Mouse (Mus musculus): ENCODE measurements around the gene Smcp. TPM values are rescaled to one million over a fixed set of nuclear protein-coding genes. Genes with fewer than 3 reads are reported as not detected.

Gene Smcp
- polyA plus RNA-seq (2012; ENCODE audit: insufficient read depth, insufficient read length, low replicate concordance, missing spikeins) = not detected in 2 replicates

DNA sequence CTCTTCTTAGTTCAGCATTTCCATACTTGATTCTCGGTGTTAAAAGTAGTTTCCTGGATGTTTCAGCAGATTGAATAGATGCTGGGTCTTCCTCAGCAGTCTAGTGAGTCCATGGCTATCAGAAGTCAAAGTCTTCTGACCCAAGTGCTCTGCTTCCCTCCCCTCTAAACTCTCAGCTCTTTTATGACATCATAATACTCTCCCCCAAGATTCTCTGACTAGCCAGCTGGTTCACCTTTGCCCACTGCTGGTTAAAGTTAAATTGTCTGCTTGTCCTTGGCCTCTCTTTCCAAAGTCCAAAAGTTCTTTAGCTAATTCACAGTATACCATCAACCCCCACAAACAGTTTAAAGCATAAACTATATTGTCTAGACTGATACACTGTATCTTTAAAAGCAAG is at the start of gene Smcp:
TSS of gene Smcp (minus strand) at position 140 of the 400 bp plus-strand sequence.
- no peak within 1 kb of the TSS for H3K27ac ChIP-seq (ENCODE audit: insufficient read depth, low read depth, low read length)

DNA sequence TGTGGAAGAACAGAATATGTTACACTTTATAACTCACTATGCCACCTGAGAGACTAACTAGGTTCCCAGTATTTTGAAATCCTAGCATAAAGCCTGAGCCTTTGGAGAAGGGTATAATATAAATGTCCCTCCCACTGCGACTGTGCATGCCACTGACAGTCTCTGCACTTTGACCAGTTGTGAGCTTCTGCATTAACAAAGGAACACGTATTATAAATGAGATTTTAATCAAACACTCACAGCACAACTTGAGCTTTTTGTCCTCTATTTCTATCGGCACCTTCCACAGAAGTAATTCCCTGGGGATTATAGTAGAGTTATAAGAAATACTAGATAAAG is 49.8 kb upstream of the Smcp start:
- H3K27ac ChIP-seq (ENCODE audit: insufficient read depth, low read depth, low read length) = no peak overlapping the region
- WGBS = 58% methylated on average over 3 of the region's 3 CpGs
- H3K4me3 ChIP-seq (ENCODE audit: insufficient read depth, low read depth, low read length) = no peak overlapping the region
- H3K4me1 ChIP-seq (ENCODE audit: control insufficient read depth, insufficient read depth, low read length) = no peaks in the 10 kb centered on the region
- no peak for TF ChIP-seq CTCF (IDR thresholded peaks at IDR 0.05; ENCODE audit: insufficient read depth, low read depth, low read length)
- no peak for TF ChIP-seq POLR2A (IDR thresholded peaks at IDR 0.05; ENCODE audit: insufficient read depth, low read depth, low read length)

More for the DNA sequence above, at the start of gene Smcp:
- H3K4me1 ChIP-seq (ENCODE audit: control insufficient read depth, insufficient read depth, low read length) = no peaks in the 10 kb centered on the region
- 73% methylated on average over 1 of the region's 1 CpGs for WGBS
- no peak within 1 kb of the TSS for H3K4me3 ChIP-seq (ENCODE audit: insufficient read depth, low read depth, low read length)
- TF ChIP-seq CTCF (IDR thresholded peaks at IDR 0.05; ENCODE audit: insufficient read depth, low read depth, low read length) (no peak), POLR2A (IDR thresholded peaks at IDR 0.05; ENCODE audit: insufficient read depth, low read depth, low read length) (no peak)

GRCm38 (mm10) chr3:92637745-92638652 is 49.2 kb upstream of the Smcp start:
- Histone ChIP-seq H3K4me1 (ENCODE audit: control insufficient read depth, insufficient read depth, low read length) (no peaks in the 10 kb centered on the region), H3K27ac (ENCODE audit: insufficient read depth, low read depth, low read length) (no peak overlapping the region), H3K4me3 (ENCODE audit: insufficient read depth, low read depth, low read length) (no peak overlapping the region)
- TF ChIP-seq POLR2A (IDR thresholded peaks at IDR 0.05; ENCODE audit: insufficient read depth, low read depth, low read length) (no peak), CTCF (IDR thresholded peaks at IDR 0.05; ENCODE audit: insufficient read depth, low read depth, low read length) (no peak)
- WGBS = 25% methylated on average over 1 of the region's 1 CpGs

DNA sequence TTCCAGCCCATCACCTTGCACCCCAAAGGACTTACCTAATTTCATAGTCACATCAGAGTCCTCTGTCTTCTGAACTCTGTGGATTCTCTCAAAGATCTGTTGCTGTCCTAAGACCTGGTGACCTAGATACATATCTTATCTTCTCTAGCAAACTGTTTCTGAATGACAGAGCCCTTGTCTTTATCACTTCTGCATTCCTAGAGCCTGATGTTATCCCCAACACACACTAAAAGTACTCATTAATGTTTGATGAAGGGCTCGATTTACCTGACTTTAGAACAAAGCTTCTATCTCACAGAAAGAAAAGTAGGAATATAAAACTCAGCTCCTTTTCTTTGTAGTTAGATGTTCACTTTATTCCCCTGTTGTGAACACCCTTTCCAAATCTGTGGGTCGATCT is 32.8 kb upstream of the Smcp start, which contains the start of gene Lce6a:
TSS of gene Lce6a (minus strand) at position 101 of the 400 bp plus-strand sequence.
- Histone ChIP-seq H3K27ac (ENCODE audit: insufficient read depth, low read depth, low read length) (no peak within 1 kb of the TSS), H3K4me1 (ENCODE audit: control insufficient read depth, insufficient read depth, low read length) (no peaks in the 10 kb centered on the region), H3K4me3 (ENCODE audit: insufficient read depth, low read depth, low read length) (no peak within 1 kb of the TSS)
- no peak for TF ChIP-seq CTCF (IDR thresholded peaks at IDR 0.05; ENCODE audit: insufficient read depth, low read depth, low read length)
- no peak for TF ChIP-seq POLR2A (IDR thresholded peaks at IDR 0.05; ENCODE audit: insufficient read depth, low read depth, low read length)
- WGBS = 76% methylated on average over 2 of the region's 2 CpGs

GRCm38 (mm10) chr3:92609804-92610203 is 21.0 kb upstream of the Smcp start:
- WGBS = 72% methylated on average over 1 of the region's 1 CpGs
- H3K4me1 ChIP-seq (ENCODE audit: control insufficient read depth, insufficient read depth, low read length) = no peaks in the 10 kb centered on the region
- TF ChIP-seq CTCF (IDR thresholded peaks at IDR 0.05; ENCODE audit: insufficient read depth, low read depth, low read length) (no peak), POLR2A (IDR thresholded peaks at IDR 0.05; ENCODE audit: insufficient read depth, low read depth, low read length) (no peak)
- no peak overlapping the region for H3K27ac ChIP-seq (ENCODE audit: insufficient read depth, low read depth, low read length)
- no peak overlapping the region for H3K4me3 ChIP-seq (ENCODE audit: insufficient read depth, low read depth, low read length)

GRCm38 (mm10) chr3:92607392-92607791 is 18.6 kb upstream of the Smcp start, which contains the start of gene 2210017I01Rik:
2210017I01Rik (minus strand) TSS chr3:92607492.
- TF ChIP-seq POLR2A (IDR thresholded peaks at IDR 0.05; ENCODE audit: insufficient read depth, low read depth, low read length) = no peak
- TF ChIP-seq CTCF (IDR thresholded peaks at IDR 0.05; ENCODE audit: insufficient read depth, low read depth, low read length) = no peak
- H3K4me3 ChIP-seq (ENCODE audit: insufficient read depth, low read depth, low read length) = no peak within 1 kb of the TSS
- no peak within 1 kb of the TSS for H3K27ac ChIP-seq (ENCODE audit: insufficient read depth, low read depth, low read length)
- no peaks in the 10 kb centered on the region for H3K4me1 ChIP-seq (ENCODE audit: control insufficient read depth, insufficient read depth, low read length)

- Histone ChIP-seq H3K27ac (ENCODE audit: insufficient read depth, low read depth, low read length) (no peak overlapping the region), H3K4me1 (ENCODE audit: control insufficient read depth, insufficient read depth, low read length) (no peaks in the 10 kb centered on the region), H3K4me3 (ENCODE audit: insufficient read depth, low read depth, low read length) (no peak overlapping the region)
- WGBS = 51% methylated on average over 1 of the region's 1 CpGs
- TF ChIP-seq CTCF (IDR thresholded peaks at IDR 0.05; ENCODE audit: insufficient read depth, low read depth, low read length) = no peak
- no peak for TF ChIP-seq POLR2A (IDR thresholded peaks at IDR 0.05; ENCODE audit: insufficient read depth, low read depth, low read length)
Observed at GRCm38 (mm10) chr3:92602169-92602568, 13.4 kb upstream of the Smcp start.

DNA sequence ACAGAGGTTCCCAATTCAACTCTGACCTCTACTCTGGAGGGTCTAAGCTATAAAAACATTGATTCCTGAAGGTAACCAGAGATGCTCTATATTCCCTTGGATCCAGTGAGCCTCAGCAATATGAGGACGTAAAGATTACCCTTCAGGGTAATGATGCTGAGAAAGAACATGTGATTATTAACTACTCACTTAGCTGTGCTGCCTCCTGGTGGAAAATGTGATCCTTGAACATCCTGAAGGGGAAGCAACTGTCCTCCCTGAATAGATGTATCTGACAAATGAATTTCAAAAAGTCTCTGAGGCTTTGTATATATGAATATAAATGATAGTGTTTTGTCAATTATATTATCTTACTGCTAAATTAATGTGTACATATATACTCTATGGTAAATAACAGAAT is 11.7 kb upstream of the Smcp start:
- TF ChIP-seq POLR2A (IDR thresholded peaks at IDR 0.05; ENCODE audit: insufficient read depth, low read depth, low read length) = no peak
- TF ChIP-seq CTCF (IDR thresholded peaks at IDR 0.05; ENCODE audit: insufficient read depth, low read depth, low read length) = no peak
- H3K4me1 ChIP-seq (ENCODE audit: control insufficient read depth, insufficient read depth, low read length) = no peaks in the 10 kb centered on the region
- WGBS = 44% methylated on average over 1 of the region's 1 CpGs
- H3K27ac ChIP-seq (ENCODE audit: insufficient read depth, low read depth, low read length) = no peak overlapping the region
- no peak overlapping the region for H3K4me3 ChIP-seq (ENCODE audit: insufficient read depth, low read depth, low read length)

GRCm38 (mm10) chr3:92599973-92600372 is 11.2 kb upstream of the Smcp start:
- Histone ChIP-seq H3K4me1 (ENCODE audit: control insufficient read depth, insufficient read depth, low read length) (no peaks in the 10 kb centered on the region), H3K27ac (ENCODE audit: insufficient read depth, low read depth, low read length) (no peak overlapping the region), H3K4me3 (ENCODE audit: insufficient read depth, low read depth, low read length) (no peak overlapping the region)
- TF ChIP-seq POLR2A (IDR thresholded peaks at IDR 0.05; ENCODE audit: insufficient read depth, low read depth, low read length) (no peak), CTCF (IDR thresholded peaks at IDR 0.05; ENCODE audit: insufficient read depth, low read depth, low read length) (no peak)
